26 mouse cellular contexts compared by ENCODE assay signal in genomic region chr5:14267400-14267799, GRCm38 (mm10).
"Had no signal": no experiment of that assay in that cellular context is flagged by ENCODE, and none has a peak within 500 bp of the region (broad histone marks: within the 10 kb centered on the region; RNA-seq: fewer than 3 reads in every experiment).

No protein-coding gene starts in this region.

- H3K9me3 ChIP-seq: embryonic facial prominence, embryonic 10.5 days; embryonic facial prominence, embryonic 12.5 days; embryonic facial prominence, embryonic 13.5 days; embryonic facial prominence, embryonic 15.5 days; forebrain, embryonic 12.5 days; forebrain, embryonic 13.5 days; forebrain, embryonic 15.5 days; heart, embryonic 10.5 days; heart, embryonic 12.5 days had no signal

- H3K4me2 ChIP-seq: embryonic facial prominence, embryonic 12.5 days; embryonic facial prominence, embryonic 13.5 days; embryonic facial prominence, embryonic 15.5 days; forebrain, embryonic 12.5 days; forebrain, embryonic 13.5 days; forebrain, embryonic 15.5 days; heart, embryonic 11.5 days; heart, embryonic 12.5 days had no signal

- ATAC-seq: forebrain, embryonic 13.5 days; forebrain, embryonic 14.5 days; forebrain, embryonic 15.5 days; forebrain, embryonic 16.5 days had no signal

- H3K4me3 ChIP-seq: embryonic facial prominence, embryonic 10.5 days; embryonic facial prominence, embryonic 12.5 days; embryonic facial prominence, embryonic 13.5 days; embryonic facial prominence, embryonic 15.5 days; erythroblast, embryonic 14.5 days; forebrain, embryonic 12.5 days; forebrain, embryonic 13.5 days; forebrain, embryonic 15.5 days; gastrocnemius, adult 2 months; heart, adult 2 months; heart, embryonic 10.5 days; heart, embryonic 12.5 days had no signal

- DNase-seq: cerebellum, adult 8-10 months; cerebellum, adult 9-10 months; cerebellum, adult 9-11 months; cerebellum, postnatal 36 days; embryo, embryonic 11 days; gastrocnemius, adult 2 months; gastrocnemius, postnatal 10 days; gastrocnemius, postnatal 14 days; gastrocnemius, postnatal 25 days; gastrocnemius, postnatal 36 days; heart, adult 11 months; heart, adult 18-20 months; heart, adult 2 months had no signal

- H3K36me3 ChIP-seq: embryonic facial prominence, embryonic 10.5 days; embryonic facial prominence, embryonic 12.5 days; embryonic facial prominence, embryonic 13.5 days; embryonic facial prominence, embryonic 15.5 days; forebrain, embryonic 12.5 days; forebrain, embryonic 15.5 days; heart, embryonic 10.5 days; heart, embryonic 12.5 days had no signal

- H3K4me1 ChIP-seq: embryonic facial prominence, embryonic 10.5 days; embryonic facial prominence, embryonic 12.5 days; embryonic facial prominence, embryonic 13.5 days; embryonic facial prominence, embryonic 15.5 days; forebrain, embryonic 12.5 days; forebrain, embryonic 13.5 days; forebrain, embryonic 15.5 days; heart, embryonic 10.5 days; heart, embryonic 12.5 days had no signal

- H3K27me3 ChIP-seq: embryonic facial prominence, embryonic 12.5 days; embryonic facial prominence, embryonic 13.5 days; embryonic facial prominence, embryonic 15.5 days; forebrain, embryonic 12.5 days; forebrain, embryonic 13.5 days; forebrain, embryonic 15.5 days; heart, embryonic 12.5 days had no signal

- H3K9ac ChIP-seq: embryonic facial prominence, embryonic 12.5 days; embryonic facial prominence, embryonic 13.5 days; embryonic facial prominence, embryonic 15.5 days; forebrain, embryonic 12.5 days; forebrain, embryonic 13.5 days; forebrain, embryonic 15.5 days; heart, embryonic 12.5 days had no signal

- H3K27ac ChIP-seq: embryonic facial prominence, embryonic 10.5 days; embryonic facial prominence, embryonic 12.5 days; embryonic facial prominence, embryonic 13.5 days; embryonic facial prominence, embryonic 15.5 days; forebrain, embryonic 12.5 days; forebrain, embryonic 13.5 days; forebrain, embryonic 15.5 days; gastrocnemius, adult 2 months; heart, adult 2 months; heart, embryonic 10.5 days had no signal
